Mouse (Mus musculus) embryonic facial prominence, embryonic 15.5 days (tissue): ENCODE results near the gene Nfyc. TPM values are rescaled to one million over a fixed set of nuclear protein-coding genes. Genes with fewer than 3 reads are reported as not detected.
A peak's percentile ranks its signal among the peaks of the same experiment; 100 is the strongest.

Experiments
- ATAC-seq: fragments of 200-750 bp; cut with Nextera tagmentation; 2 replicates; pipeline ENCODE4 v1.8.0; 2017; ENCODE audit warnings: low read depth, moderate TSS enrichment; ENCODE audit not compliant: insufficient number of reproducible peaks, low FRiP score, low TSS enrichment
- H3K27ac ChIP-seq: fragments of 300-500 bp; sonication (generic); replicated peaks from 2 replicates; pipeline ENCODE4 v1.5.1; 2015; ENCODE audit warnings: mild to moderate bottlenecking, inconsistent platforms
- H3K27me3 ChIP-seq: fragments of 300-500 bp; sonication (generic); 2 replicates; pipeline ENCODE4 v1.6.1; 2015; ENCODE audit warnings: inconsistent platforms
- H3K36me3 ChIP-seq: fragments of 300-500 bp; sonication (generic); 2 replicates; pipeline ENCODE4 v1.6.1; 2015; ENCODE audit warnings: mild to moderate bottlenecking, inconsistent platforms
- H3K4me1 ChIP-seq: fragments of 300-500 bp; sonication (generic); 2 replicates; pipeline ENCODE4 v1.6.1; 2015; ENCODE audit warnings: inconsistent platforms
- H3K4me2 ChIP-seq: fragments of 300-500 bp; sonication (generic); replicated peaks from 2 replicates; pipeline ENCODE4 v1.6.1; 2015; ENCODE audit warnings: mild to moderate bottlenecking, inconsistent platforms
- H3K4me3 ChIP-seq: fragments of 300-500 bp; sonication (generic); replicated peaks from 2 replicates; pipeline ENCODE4 v1.5.1; 2015; ENCODE audit warnings: mild to moderate bottlenecking, inconsistent platforms
- H3K9ac ChIP-seq: fragments of 300-500 bp; sonication (generic); 2 replicates; pipeline ENCODE4 v1.6.1; 2015; ENCODE audit warnings: inconsistent platforms
- H3K9me3 ChIP-seq: fragments of 300-500 bp; sonication (generic); replicated peaks from 2 replicates; pipeline ENCODE4 v1.6.1; 2016; ENCODE audit warnings: inconsistent platforms
- WGBS: fragments of 180-500 bp; shearing (Covaris S2); methylation state at CpG from one replicate; pipeline ENCODE4 v1.1.7; 2015; 5-methylcytosine and 5-hydroxymethylcytosine counted together
- polyA plus RNA-seq: library from polyadenylated mRNA; unstranded; fragments of >200 nt; fragmentation: Nextera tagmentation; extraction: Ambion mirVana; gene quantifications from 2 replicates; pipeline ENCODE4 v1.2.1, GENCODE M21; 2015

The Nfyc gene
- polyA plus RNA-seq, 1 experiment from 2014 or later: 99.4 TPM

DNA sequence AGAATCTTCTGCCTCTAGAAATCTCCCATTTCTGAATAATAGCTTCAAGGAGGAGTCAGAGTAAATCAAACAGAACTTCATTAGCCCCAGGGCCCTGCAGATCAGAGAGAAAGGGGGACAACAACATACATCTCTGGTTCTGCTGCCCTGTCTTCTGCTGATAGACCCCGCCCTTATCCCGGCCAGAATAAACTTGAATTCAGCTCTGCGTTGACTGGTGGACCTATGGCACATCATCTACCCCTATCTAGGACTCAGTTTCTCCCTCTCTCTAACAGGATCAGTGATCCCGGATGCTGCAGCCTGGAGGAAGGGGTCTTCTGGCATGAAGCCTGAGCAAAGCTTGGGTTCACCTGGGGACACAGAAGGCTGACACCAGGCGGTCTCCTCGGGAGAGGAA is 100.8 kb downstream of the Nfyc start:
- Histone ChIP-seq H3K36me3 (no peaks in the 10 kb centered on the region), H3K4me2 (peak overlapping the region; percentile 94), H3K9me3 (no peaks in the 10 kb centered on the region), H3K27me3 (peaks cover 17% of the 10 kb centered on the region), H3K27ac (no peak overlapping the region), H3K4me1 (peaks cover 29% of the 10 kb centered on the region), H3K9ac (no peak overlapping the region), H3K4me3 (peak overlapping the region; percentile 46)
- ATAC-seq: no peak
- 18% methylated on average over 6 of the region's 6 CpGs for WGBS

DNA sequence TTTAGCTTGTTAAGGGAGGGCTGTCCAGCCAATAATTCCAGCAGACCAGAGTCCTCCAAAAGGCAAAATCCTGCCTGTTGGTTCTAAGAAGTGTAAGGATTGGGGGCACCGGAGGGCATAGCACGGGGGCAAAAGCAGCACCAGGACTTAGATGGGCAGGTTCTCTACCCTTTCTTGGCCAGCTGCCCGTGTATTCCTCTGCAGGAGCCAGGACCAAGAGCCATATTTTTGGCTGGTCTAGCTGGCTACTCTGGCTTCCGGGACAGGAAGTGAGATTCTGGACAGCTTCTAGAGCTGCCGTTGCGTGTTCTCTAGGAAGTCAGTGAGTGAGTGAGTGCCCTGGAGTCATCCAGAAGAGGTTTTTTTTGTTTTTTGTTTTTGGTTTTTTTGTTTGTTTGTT is 101.2 kb downstream of the Nfyc start:
- WGBS: 52% methylated on average over 6 of the region's 6 CpGs
- H3K4me1 ChIP-seq: peaks cover 30% of the 10 kb centered on the region
- no peaks in the 10 kb centered on the region for H3K9me3 ChIP-seq
- H3K9ac ChIP-seq: no peak overlapping the region
- ATAC-seq: no peak
- peaks cover 17% of the 10 kb centered on the region for H3K27me3 ChIP-seq
- no peak overlapping the region for H3K4me3 ChIP-seq
- H3K27ac ChIP-seq: no peak overlapping the region
- H3K4me2 ChIP-seq: no peak overlapping the region
- H3K36me3 ChIP-seq: no peaks in the 10 kb centered on the region

DNA sequence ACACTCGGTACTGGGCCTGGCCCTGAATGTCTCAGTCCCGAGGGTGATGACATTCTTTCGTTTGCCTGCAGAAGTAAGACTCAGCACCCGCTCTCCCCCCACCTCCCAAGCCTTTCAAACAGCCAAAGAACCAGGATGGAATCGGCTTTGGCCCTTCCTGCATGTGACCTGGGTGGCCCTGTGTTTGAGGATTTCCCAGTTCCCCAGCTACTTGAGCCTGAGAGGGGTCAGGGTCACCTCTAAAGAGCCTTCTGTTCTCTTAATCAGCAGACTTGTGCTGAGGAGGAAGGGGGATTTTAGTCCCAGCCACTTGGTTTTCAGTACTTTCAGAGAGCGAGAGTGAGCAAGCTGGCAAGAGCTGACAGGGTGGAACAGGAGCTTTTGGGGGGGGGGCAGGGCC is 101.9 kb downstream of the Nfyc start:
- no peak overlapping the region for H3K9ac ChIP-seq

GRCm38 (mm10) chr4:120727842-120728241 is 103.5 kb downstream of the Nfyc start:
- Histone ChIP-seq H3K9me3 (no peaks in the 10 kb centered on the region), H3K27ac (no peak overlapping the region), H3K27me3 (peaks cover 11% of the 10 kb centered on the region; the same call in 1 of the 2 replicates), H3K9ac (no peak overlapping the region), H3K4me1 (peaks cover 30% of the 10 kb centered on the region), H3K36me3 (no peaks in the 10 kb centered on the region), H3K4me2 (no peak overlapping the region), H3K4me3 (no peak overlapping the region)
- no peak for ATAC-seq
- 73% methylated on average over 11 of the region's 11 CpGs for WGBS

More for the DNA sequence above, 101.9 kb downstream of the Nfyc start:
- H3K27me3 ChIP-seq: peaks cover 17% of the 10 kb centered on the region
- H3K36me3 ChIP-seq: no peaks in the 10 kb centered on the region
- no peak overlapping the region for H3K27ac ChIP-seq
- ATAC-seq: no peak
- H3K4me1 ChIP-seq: peaks cover 30% of the 10 kb centered on the region
- H3K9me3 ChIP-seq: no peaks in the 10 kb centered on the region
- H3K4me2 ChIP-seq: no peak overlapping the region
- WGBS: 29% methylated on average over 6 of the region's 6 CpGs
- H3K4me3 ChIP-seq: no peak overlapping the region

DNA sequence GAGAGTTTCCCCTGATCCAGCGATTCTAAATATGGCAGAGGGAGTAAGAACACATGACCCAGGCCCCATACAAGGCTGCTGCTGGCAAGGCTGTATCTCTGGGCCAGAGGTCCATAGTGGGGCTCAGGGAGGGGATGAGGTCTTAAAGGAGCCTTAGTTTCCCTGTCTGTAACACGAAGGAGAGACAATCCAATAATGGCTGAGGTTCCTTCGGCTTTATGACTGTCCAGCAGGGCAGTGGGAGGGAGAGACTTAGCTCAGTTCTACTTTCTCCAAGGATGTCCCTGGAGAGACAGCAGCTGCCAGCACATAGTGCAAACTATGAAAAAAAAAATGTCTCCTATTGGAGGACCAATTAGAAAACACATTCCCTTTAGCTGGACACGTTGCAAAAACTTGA is 105.2 kb downstream of the Nfyc start:
- Histone ChIP-seq H3K4me2 (no peak overlapping the region), H3K9me3 (no peaks in the 10 kb centered on the region), H3K9ac (no peak overlapping the region), H3K27ac (no peak overlapping the region), H3K27me3 (no peaks in the 10 kb centered on the region), H3K4me3 (no peak overlapping the region), H3K36me3 (no peaks in the 10 kb centered on the region), H3K4me1 (peaks cover 23% of the 10 kb centered on the region)
- ATAC-seq: no peak
- 44% methylated on average over 4 of the region's 4 CpGs for WGBS

DNA sequence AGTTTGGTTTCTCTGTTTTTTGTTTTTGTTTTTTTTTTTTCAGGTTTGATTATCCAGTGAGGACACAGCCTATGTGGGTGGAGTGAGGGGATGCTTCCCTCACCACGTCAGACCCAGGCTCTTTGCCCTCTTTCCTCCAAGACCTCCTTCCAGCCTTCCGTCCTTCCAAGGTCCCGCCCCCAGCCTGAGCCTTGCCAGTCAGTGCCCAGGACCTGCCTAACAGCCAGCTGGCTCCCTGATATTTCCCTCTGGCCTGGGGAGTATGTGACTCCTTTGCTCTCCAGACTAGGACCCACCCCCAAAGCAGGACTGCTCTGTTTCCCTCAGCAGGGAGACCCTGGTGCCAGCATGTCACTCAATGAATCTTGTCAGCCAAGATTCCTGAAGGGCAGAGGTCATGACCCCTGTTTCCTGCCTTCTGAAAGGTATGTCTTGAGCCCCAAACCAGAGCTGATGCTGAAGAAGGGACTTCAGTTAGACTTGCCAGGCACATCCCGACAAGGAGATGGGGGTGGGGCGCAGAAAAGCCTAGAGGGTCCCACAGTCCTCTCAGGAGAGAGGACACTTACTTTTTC is 105.8 kb downstream of the Nfyc start:
- no peak overlapping the region for H3K9ac ChIP-seq
- H3K4me1 ChIP-seq: peaks cover 19% of the 10 kb centered on the region
- no peak overlapping the region for H3K27ac ChIP-seq
- no peaks in the 10 kb centered on the region for H3K9me3 ChIP-seq
- WGBS: 25% methylated on average over 5 of the region's 5 CpGs
- H3K4me2 ChIP-seq: no peak overlapping the region
- no peaks in the 10 kb centered on the region for H3K36me3 ChIP-seq
- no peaks in the 10 kb centered on the region for H3K27me3 ChIP-seq
- no peak overlapping the region for H3K4me3 ChIP-seq
- no peak for ATAC-seq

DNA sequence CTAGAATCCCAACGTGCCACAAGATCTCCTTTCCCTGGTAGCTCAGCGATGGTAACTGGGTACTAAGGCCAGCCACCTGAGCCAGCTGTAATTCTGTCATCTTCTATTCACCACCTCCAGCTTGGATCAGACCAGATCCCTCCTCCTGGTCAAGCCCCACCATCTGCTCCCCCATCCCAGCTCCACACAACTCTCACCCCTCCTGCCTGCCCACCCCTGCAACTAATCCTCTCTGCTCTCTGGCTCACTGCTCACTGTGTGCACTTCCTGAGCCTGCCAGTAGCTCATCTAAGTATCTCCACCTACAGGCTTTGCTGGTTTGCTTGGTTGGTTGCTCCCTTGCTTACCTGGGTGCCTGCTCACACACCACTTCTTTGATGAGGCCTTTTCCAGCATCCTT is 109.8 kb downstream of the Nfyc start:
- Histone ChIP-seq H3K27ac (no peak overlapping the region), H3K27me3 (no peaks in the 10 kb centered on the region), H3K9me3 (no peaks in the 10 kb centered on the region), H3K4me2 (no peak overlapping the region), H3K36me3 (no peaks in the 10 kb centered on the region), H3K4me1 (peaks cover 9% of the 10 kb centered on the region), H3K9ac (no peak overlapping the region), H3K4me3 (no peak overlapping the region)
- 76% methylated on average over 2 of the region's 2 CpGs for WGBS
- no peak for ATAC-seq

- no peak overlapping the region for H3K27ac ChIP-seq
- 23% methylated on average over 5 of the region's 5 CpGs for WGBS
- no peak overlapping the region for H3K9ac ChIP-seq
- no peak overlapping the region for H3K4me3 ChIP-seq
- no peaks in the 10 kb centered on the region for H3K27me3 ChIP-seq
- no peaks in the 10 kb centered on the region for H3K9me3 ChIP-seq
- H3K4me2 ChIP-seq: no peak overlapping the region
- no peaks in the 10 kb centered on the region for H3K36me3 ChIP-seq
- ATAC-seq: no peak
- H3K4me1 ChIP-seq: peaks cover 18% of the 10 kb centered on the region
Measured at GRCm38 (mm10) chr4:120719152-120719551, 112.2 kb downstream of the Nfyc start.

DNA sequence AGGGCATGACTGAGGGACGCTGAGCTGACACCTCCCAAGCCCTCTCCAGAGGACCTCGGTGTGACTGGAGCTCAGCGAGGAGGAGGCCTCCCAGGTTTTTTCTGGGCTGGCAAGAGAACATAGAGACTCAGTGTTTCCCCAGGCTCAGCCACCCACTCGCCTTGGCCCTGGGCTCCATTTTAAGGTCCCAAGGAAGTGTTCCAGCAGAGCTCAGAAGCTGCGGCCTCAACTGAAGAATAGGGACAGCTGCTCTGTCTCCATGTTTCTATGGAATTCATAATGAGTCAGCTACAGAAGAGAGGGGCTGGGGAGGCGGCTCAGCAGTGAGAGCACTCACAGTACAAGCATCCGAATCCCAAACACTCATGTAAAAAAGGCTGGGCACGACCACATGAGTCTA is 113.8 kb downstream of the Nfyc start:
- Histone ChIP-seq H3K27me3 (no peaks in the 10 kb centered on the region), H3K36me3 (no peaks in the 10 kb centered on the region), H3K27ac (no peak overlapping the region), H3K9ac (no peak overlapping the region), H3K4me3 (no peak overlapping the region), H3K9me3 (no peaks in the 10 kb centered on the region), H3K4me1 (peaks cover 30% of the 10 kb centered on the region), H3K4me2 (no peak overlapping the region)
- ATAC-seq: no peak
- 67% methylated on average over 8 of the region's 8 CpGs for WGBS

DNA sequence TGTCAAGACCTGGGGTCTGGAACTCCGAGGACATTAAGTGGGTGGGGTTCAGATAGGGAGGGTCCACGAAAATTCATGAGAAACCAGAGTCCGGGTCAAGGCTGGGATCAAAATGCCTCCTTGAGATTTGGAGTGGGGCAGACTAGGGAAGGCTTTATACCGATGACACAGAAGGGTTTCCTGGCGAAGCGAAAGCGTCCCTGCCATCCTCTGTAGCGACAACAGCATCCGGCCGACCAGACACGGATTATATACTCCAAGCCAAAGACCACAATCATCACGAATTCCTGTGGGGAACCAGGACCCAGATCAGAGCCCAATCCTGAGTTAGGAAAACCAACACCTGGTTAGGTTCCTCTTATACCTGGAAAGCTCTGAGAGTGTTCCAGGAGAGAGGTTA is 114.6 kb downstream of the Nfyc start:
- H3K27ac ChIP-seq: no peak overlapping the region
- WGBS: 19% methylated on average over 12 of the region's 12 CpGs
- H3K27me3 ChIP-seq: no peaks in the 10 kb centered on the region
- peak overlapping the region; percentile 76 for H3K4me2 ChIP-seq
- no peak overlapping the region for H3K9ac ChIP-seq
- no peaks in the 10 kb centered on the region for H3K9me3 ChIP-seq
- H3K36me3 ChIP-seq: no peaks in the 10 kb centered on the region
- no peak for ATAC-seq
- peak overlapping the region; percentile 43 for H3K4me3 ChIP-seq
- H3K4me1 ChIP-seq: peaks cover 39% of the 10 kb centered on the region

GRCm38 (mm10) chr4:120716141-120716571 is 115.2 kb downstream of the Nfyc start:
- no peaks in the 10 kb centered on the region for H3K27me3 ChIP-seq
- 1% methylated on average over 12 of the region's 12 CpGs for WGBS
- no peak overlapping the region for H3K9ac ChIP-seq
- no peak overlapping the region for H3K27ac ChIP-seq
- peaks cover 44% of the 10 kb centered on the region for H3K4me1 ChIP-seq
- H3K4me3 ChIP-seq: peak overlapping the region; percentile 43
- no peaks in the 10 kb centered on the region for H3K9me3 ChIP-seq
- peak; percentile 86 for ATAC-seq
- no peaks in the 10 kb centered on the region for H3K36me3 ChIP-seq
- H3K4me2 ChIP-seq: peak overlapping the region; percentile 76

DNA sequence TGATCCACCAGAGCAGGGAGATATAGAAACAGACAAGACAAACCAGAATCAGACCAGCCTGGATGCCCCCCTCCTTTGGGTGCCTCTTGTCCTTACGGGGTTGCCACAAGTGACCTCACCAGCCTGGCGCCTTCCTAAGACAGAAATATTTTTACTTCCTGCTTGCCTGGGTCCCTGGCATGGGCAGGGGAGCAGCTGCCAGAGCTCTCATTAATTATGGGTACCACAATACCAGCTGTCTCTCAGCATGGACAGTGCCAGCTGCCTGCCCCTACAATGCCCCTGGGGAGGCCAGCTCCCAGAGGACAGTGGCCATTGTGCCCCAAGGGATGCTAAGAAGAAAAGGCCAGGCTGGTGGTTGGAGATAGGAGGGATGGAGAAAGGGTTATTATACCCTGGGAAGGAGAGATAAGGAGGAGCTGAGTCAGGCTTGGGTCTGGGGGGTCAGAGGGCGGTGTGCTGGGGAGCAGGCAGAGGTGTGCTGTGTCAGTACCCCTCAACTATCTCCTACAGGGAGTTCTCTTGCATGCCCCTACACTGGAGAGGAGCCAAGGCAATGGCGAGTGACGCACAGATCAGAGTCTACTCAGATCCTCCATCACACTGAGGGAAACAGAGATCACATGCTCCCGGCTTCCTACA is 117.4 kb downstream of the Nfyc start:
- H3K9ac ChIP-seq: no peak overlapping the region
- H3K9me3 ChIP-seq: no peaks in the 10 kb centered on the region
- no peaks in the 10 kb centered on the region for H3K27me3 ChIP-seq
- no peak overlapping the region for H3K27ac ChIP-seq
- peaks cover 45% of the 10 kb centered on the region for H3K4me1 ChIP-seq
- no peaks in the 10 kb centered on the region for H3K36me3 ChIP-seq
- no peak for ATAC-seq
- H3K4me3 ChIP-seq: no peak overlapping the region
- H3K4me2 ChIP-seq: no peak overlapping the region
- WGBS: 76% methylated on average over 6 of the region's 6 CpGs
